Mouse (Mus musculus) embryonic fibroblast, embryonic 13.5 days (primary cell): Measurements from ENCODE around the gene Mpv17l2.

Source experiments
- CTCF ChIP-seq: IDR thresholded peaks from 2 replicates; pipeline ENCODE4 v1.5.1; 2011; ENCODE audit warnings: mild to moderate bottlenecking, control low read depth, low read length, moderate library complexity, borderline replicate concordance; ENCODE audit not compliant: insufficient read depth
- POLR2A ChIP-seq: IDR thresholded peaks from 2 replicates; pipeline ENCODE4 v1.6.1; 2011; ENCODE audit warnings: low read depth, mild to moderate bottlenecking, control low read depth, low read length, moderate library complexity

- TF ChIP-seq POLR2A, result no peak
- peak; percentile 68 for TF ChIP-seq CTCF
Measured at GRCm38 (mm10) chr8:70718297-70718696, 42.4 kb downstream of the Mpv17l2 start, which contains the start of gene Gm3336.
